Mouse (Mus musculus) heart, embryonic 14.5 days (tissue): ENCODE results near the gene Gm11562. TPM values are rescaled to one million over a fixed set of nuclear protein-coding genes. Genes with fewer than 3 reads are reported as not detected.
"Not testable (repeated sequence)": the region's sequence is repeated elsewhere in the genome, so short reads cannot be mapped to it uniquely, and the experiment has no call there.

Experiments used
- ATAC-seq: fragments of 200-750 bp; cut with Nextera tagmentation; 2 replicates; pipeline ENCODE4 v1.8.0; 2017; ENCODE audit warnings: low read depth, moderate TSS enrichment; ENCODE audit not compliant: insufficient number of reproducible peaks, insufficient read depth, low FRiP score
- H3K27ac ChIP-seq, 2 experiments: fragments of 200-500 bp in 1 of 2; fragments of 300-500 bp in 1 of 2; sonication (generic) in 1 of 2; replicated peaks in 1 of 2; 2 replicates each; pipeline ENCODE4 v1.5.1; 2012 to 2014; ENCODE audit warnings: low read depth in 2 of 2, low read length in 2 of 2, control low read depth in 1 of 2, mild to moderate bottlenecking in 1 of 2, mixed read lengths in 1 of 2; ENCODE audit not compliant: control insufficient read depth in 1 of 2, insufficient read depth in 1 of 2
- H3K27me3 ChIP-seq: fragments of 300-500 bp; sonication (generic); 2 replicates; pipeline ENCODE4 v1.6.1; 2014; ENCODE audit warnings: mild to moderate bottlenecking, low read length, control low read depth; ENCODE audit not compliant: control insufficient read depth, insufficient read depth
- H3K36me3 ChIP-seq: fragments of 300-500 bp; sonication (generic); 2 replicates; pipeline ENCODE4 v1.6.1; 2014; ENCODE audit warnings: mild to moderate bottlenecking, control low read depth, low read length, mixed read lengths; ENCODE audit not compliant: control insufficient read depth, insufficient read depth
- H3K4me1 ChIP-seq, 2 experiments: fragments of 200-500 bp in 1 of 2; fragments of 300-500 bp in 1 of 2; sonication (generic) in 1 of 2; 2 replicates each; pipeline ENCODE4 v1.6.1; 2012 to 2014; ENCODE audit warnings: low read length in 2 of 2, control low read depth in 1 of 2, mixed read lengths in 1 of 2; ENCODE audit not compliant: control insufficient read depth in 2 of 2, insufficient read depth in 2 of 2
- H3K4me2 ChIP-seq: fragments of 300-500 bp; sonication (generic); 2 replicates; pipeline ENCODE4 v1.6.1; 2014; ENCODE audit warnings: mild to moderate bottlenecking, low read length
- H3K4me3 ChIP-seq, 2 experiments: fragments of 200-500 bp in 1 of 2; fragments of 300-500 bp in 1 of 2; sonication (generic) in 1 of 2; 2 replicates each; pipeline ENCODE4 v1.5.1; 2012 to 2014; ENCODE audit warnings: low read length in 2 of 2, mild to moderate bottlenecking in 2 of 2, control low read depth in 1 of 2, low read depth in 1 of 2, moderate library complexity in 1 of 2; ENCODE audit not compliant: control insufficient read depth in 1 of 2, insufficient read depth in 1 of 2
- H3K9ac ChIP-seq: fragments of 300-500 bp; sonication (generic); 2 replicates; pipeline ENCODE4 v1.6.1; 2014; ENCODE audit warnings: mild to moderate bottlenecking, low read length
- H3K9me3 ChIP-seq: fragments of 300-500 bp; sonication (generic); 2 replicates; pipeline ENCODE4 v1.6.1; 2016; ENCODE audit warnings: low read length, control low read depth; ENCODE audit not compliant: control insufficient read depth
- WGBS: fragments of 180-500 bp; shearing (Covaris S2); extraction: QIAGEN DNeasy Blood & Tissue Kit; methylation state at CpG from one replicate; pipeline ENCODE4 v1.1.7; 2014; 5-methylcytosine and 5-hydroxymethylcytosine counted together
- polyA plus RNA-seq: library from polyadenylated mRNA; unstranded; fragments of >200 nt; fragmentation: Nextera tagmentation; extraction: Ambion mirVana; gene quantifications from 2 replicates; pipeline ENCODE4 v1.2.1, GENCODE M21; 2014

The Gm11562 gene
- polyA plus RNA-seq, 1 experiment from 2014 or later: not detected

- H3K27me3 ChIP-seq: no peaks in the 10 kb centered on the region
- no peak within 1 kb of the TSS for H3K4me3 ChIP-seq
- H3K27ac ChIP-seq: no peak within 1 kb of the TSS
- H3K9me3 ChIP-seq: no peaks in the 10 kb centered on the region
- H3K4me1 ChIP-seq: no peaks in the 10 kb centered on the region
- H3K36me3 ChIP-seq: no peaks in the 10 kb centered on the region
- no peak within 1 kb of the TSS for H3K4me2 ChIP-seq
- 64% methylated on average over 3 of the region's 3 CpGs for WGBS
- H3K9ac ChIP-seq: no peak within 1 kb of the TSS
- no peak for ATAC-seq
Measured at GRCm38 (mm10) chr11:99614796-99615363, 5.4 kb downstream of the Gm11562 start, which contains the start of gene Krtap2-4. Krtap2-4 (minus strand) TSS chr11:99614846.

- not testable (repeated sequence) for H3K4me1 ChIP-seq, H3K9me3 ChIP-seq, ATAC-seq, H3K36me3 ChIP-seq, H3K4me3 ChIP-seq, H3K9ac ChIP-seq, H3K4me2 ChIP-seq, H3K27me3 ChIP-seq, H3K27ac ChIP-seq
- 56% methylated on average over 1 of the region's 2 CpGs for WGBS
Measured at GRCm38 (mm10) chr11:99610089-99610488, 10.1 kb downstream of the Gm11562 start, which contains the start of gene Gm11937. Gm11937 (minus strand) TSS chr11:99610189.

- no peaks in the 10 kb centered on the region for H3K9me3 ChIP-seq
- no peak overlapping the region for H3K9ac ChIP-seq
- H3K36me3 ChIP-seq: no peaks in the 10 kb centered on the region
- WGBS: 56% methylated on average over 1 of the region's 1 CpGs
- no peak overlapping the region for H3K4me2 ChIP-seq
- no peak overlapping the region for H3K27ac ChIP-seq
- ATAC-seq: no peak
- no peaks in the 10 kb centered on the region for H3K27me3 ChIP-seq
- H3K4me1 ChIP-seq: no peaks in the 10 kb centered on the region
- no peak overlapping the region for H3K4me3 ChIP-seq
Measured at GRCm38 (mm10) chr11:99609126-99609525, 11.1 kb downstream of the Gm11562 start.

- H3K36me3 ChIP-seq, H3K4me2 ChIP-seq, H3K27ac ChIP-seq, H3K27me3 ChIP-seq, H3K9me3 ChIP-seq, H3K4me3 ChIP-seq, ATAC-seq, H3K9ac ChIP-seq, H3K4me1 ChIP-seq: not testable (repeated sequence)
- WGBS: 44% methylated on average over 1 of the region's 1 CpGs
Measured at GRCm38 (mm10) chr11:99603208-99603607, 17.0 kb downstream of the Gm11562 start, which contains the start of gene Gm11938. Gm11938 (minus strand) TSS chr11:99603308.

- not testable (repeated sequence) for H3K4me2 ChIP-seq, H3K27ac ChIP-seq, H3K27me3 ChIP-seq, H3K36me3 ChIP-seq, H3K4me1 ChIP-seq, ATAC-seq, H3K4me3 ChIP-seq, H3K9me3 ChIP-seq, H3K9ac ChIP-seq
- WGBS: 72% methylated on average over 5 of the region's 6 CpGs
Measured at GRCm38 (mm10) chr11:99597742-99598141, 22.5 kb downstream of the Gm11562 start, which contains the start of gene Krtap9-3. Krtap9-3 (minus strand) TSS chr11:99598105.

- no peak for ATAC-seq
- 73% methylated on average over 4 of the region's 6 CpGs for WGBS
- H3K27ac ChIP-seq: no peak within 1 kb of the TSS
Measured at GRCm38 (mm10) chr11:99590981-99591380, 29.3 kb downstream of the Gm11562 start, which contains the start of gene Krtap1-3. Krtap1-3 (minus strand) TSS chr11:99591339.

GRCm38 (mm10) chr11:99585096-99585495 is 35.1 kb downstream of the Gm11562 start:
- no peaks in the 10 kb centered on the region for H3K27me3 ChIP-seq
- H3K27ac ChIP-seq: no peak overlapping the region
- H3K36me3 ChIP-seq: no peaks in the 10 kb centered on the region
- H3K9me3 ChIP-seq: no peaks in the 10 kb centered on the region
- H3K4me3 ChIP-seq: no peak overlapping the region
- no peak overlapping the region for H3K9ac ChIP-seq
- WGBS: 75% methylated on average over 7 of the region's 7 CpGs
- H3K4me2 ChIP-seq: no peak overlapping the region
- no peaks in the 10 kb centered on the region for H3K4me1 ChIP-seq
- no peak for ATAC-seq

More at GRCm38 (mm10) chr11:99590981-99591380, 29.3 kb downstream of the Gm11562 start, which contains the start of gene Krtap1-3:
- Histone ChIP-seq H3K4me2 (no peak within 1 kb of the TSS), H3K36me3 (no peaks in the 10 kb centered on the region), H3K27me3 (no peaks in the 10 kb centered on the region), H3K9me3 (no peaks in the 10 kb centered on the region), H3K4me3 (no peak within 1 kb of the TSS), H3K9ac (no peak within 1 kb of the TSS), H3K4me1 (no peaks in the 10 kb centered on the region)

- Histone ChIP-seq H3K9ac (no peak within 1 kb of the TSS), H3K27me3 (no peaks in the 10 kb centered on the region), H3K4me3 (no peak within 1 kb of the TSS), H3K4me1 (no peaks in the 10 kb centered on the region), H3K36me3 (no peaks in the 10 kb centered on the region), H3K4me2 (no peak within 1 kb of the TSS), H3K9me3 (no peaks in the 10 kb centered on the region), H3K27ac (no peak within 1 kb of the TSS)
- WGBS: 80% methylated on average over 5 of the region's 5 CpGs
- ATAC-seq: no peak
Measured at GRCm38 (mm10) chr11:99583245-99583704, 37.0 kb downstream of the Gm11562 start, which contains the start of gene Krtap1-4. Krtap1-4 (minus strand) TSS chr11:99583654.
